Mouse (Mus musculus) common myeloid progenitor, adult 5-6 weeks (primary cell): ENCODE data around the gene Zfp213. TPM values are rescaled to one million over a fixed set of nuclear protein-coding genes. Genes with fewer than 3 reads are reported as not detected.

Experiments used
- ATAC-seq: replicated peaks from 2 replicates; pipeline ENCODE4 v1.8.0; 2016; ENCODE audit warnings: low read depth, mild to moderate bottlenecking, moderate TSS enrichment, inconsistent platforms; ENCODE audit not compliant: poor library complexity, severe bottlenecking
- total RNA-seq: library from RNA; stranded (forward); fragments of 200-1000, 187-1606 nt; gene quantifications from 2 replicates; pipeline ENCODE4 v1.2.3, GENCODE M21; 2017

The Zfp213 gene
- total RNA-seq, 1 experiment from 2014 or later, result 10.1 TPM

DNA sequence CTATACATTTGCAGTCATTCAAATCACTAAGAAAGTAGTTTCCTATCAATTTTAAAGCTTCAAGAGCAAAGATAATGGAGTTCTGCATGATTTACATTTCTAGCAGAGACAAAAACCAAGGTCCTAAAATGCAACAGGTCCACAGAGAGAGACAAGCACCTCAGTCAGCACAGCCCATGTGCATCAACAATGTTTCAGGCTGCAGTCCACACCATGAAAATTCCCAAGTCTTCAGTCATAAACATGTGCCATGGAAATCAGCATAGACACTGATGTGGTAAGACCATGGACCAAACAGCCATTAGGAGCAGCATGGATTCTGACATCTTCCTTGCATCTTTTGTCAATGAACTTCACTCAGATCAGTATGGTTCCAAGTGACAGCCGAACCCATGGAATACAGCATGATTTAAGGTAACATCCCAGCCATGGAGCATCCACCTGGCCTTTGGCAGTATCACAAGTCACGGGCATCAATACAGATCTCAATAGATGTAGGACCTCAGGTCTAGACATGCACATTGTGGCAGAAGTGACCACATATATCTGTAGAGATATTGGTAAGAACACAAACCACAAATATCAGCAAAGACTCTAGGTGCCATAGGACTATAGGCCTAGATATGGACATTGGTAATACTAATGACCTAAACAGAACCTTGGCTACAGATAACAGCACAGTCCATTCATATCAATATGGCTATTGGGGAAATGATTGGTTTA, 45.2 kb downstream of the Zfp213 start:
- no peak for ATAC-seq

Other genes with a start within 250 kb of the Zfp213 start
- gene Vmn2r115, start 220.5 kb downstream of the Zfp213 start, total RNA-seq, result not detected in 2 replicates
- gene Vmn2r116, start 179.6 kb downstream of the Zfp213 start, total RNA-seq, result not detected in 2 replicates
- gene Vmn2r117, start 84.5 kb downstream of the Zfp213 start, total RNA-seq, result not detected in 2 replicates
- gene Zfp13, start 35.2 kb upstream of the Zfp213 start, total RNA-seq, result 0.14 and 1.8 TPM in 2 replicates
- gene Zscan10, start 36.6 kb upstream of the Zfp213 start, total RNA-seq, result not detected in 2 replicates
- gene Mmp25, start 81.0 kb upstream of the Zfp213 start, total RNA-seq, result 0.24 TPM in 1 of 2 replicates, not detected in the other
- not detected in 2 replicates for gene Bicdl2, start 96.3 kb upstream of the Zfp213 start, total RNA-seq
- gene Hcfc1r1, start 109.4 kb upstream of the Zfp213 start, total RNA-seq, result 19.2 and 26.9 TPM in 2 replicates
- 44.6 and 55.5 TPM in 2 replicates for gene Thoc6, start 109.6 kb upstream of the Zfp213 start, total RNA-seq
- 10.1 and 13.2 TPM in 2 replicates for gene Tnfrsf12a, start 113.2 kb upstream of the Zfp213 start, total RNA-seq
- 1.3 TPM in 1 of 2 replicates, not detected in the other for gene Cldn6, start 115.0 kb upstream of the Zfp213 start, total RNA-seq
- not detected in 2 replicates for gene Cldn9, start 119.8 kb upstream of the Zfp213 start, total RNA-seq
- gene 1520401A03Rik, start 158.5 kb upstream of the Zfp213 start, total RNA-seq, result not detected in 2 replicates
- 14.3 and 28.1 TPM in 2 replicates for gene Pkmyt1, start 162.1 kb upstream of the Zfp213 start, total RNA-seq
- gene Paqr4, start 176.6 kb upstream of the Zfp213 start, total RNA-seq, result 4.4 and 5.3 TPM in 2 replicates
- not detected in 2 replicates for gene Kremen2, start 181.6 kb upstream of the Zfp213 start, total RNA-seq
- 33.8 and 34.0 TPM in 2 replicates for gene Flywch1, start 207.4 kb upstream of the Zfp213 start, total RNA-seq
- gene Flywch2, start 221.8 kb upstream of the Zfp213 start, total RNA-seq, result 0.46 and 4.6 TPM in 2 replicates
- gene Srrm2, start 226.3 kb upstream of the Zfp213 start, total RNA-seq, result 234 and 239 TPM in 2 replicates